14 mouse cellular contexts compared by ENCODE assay signal in the genomic region with DNA sequence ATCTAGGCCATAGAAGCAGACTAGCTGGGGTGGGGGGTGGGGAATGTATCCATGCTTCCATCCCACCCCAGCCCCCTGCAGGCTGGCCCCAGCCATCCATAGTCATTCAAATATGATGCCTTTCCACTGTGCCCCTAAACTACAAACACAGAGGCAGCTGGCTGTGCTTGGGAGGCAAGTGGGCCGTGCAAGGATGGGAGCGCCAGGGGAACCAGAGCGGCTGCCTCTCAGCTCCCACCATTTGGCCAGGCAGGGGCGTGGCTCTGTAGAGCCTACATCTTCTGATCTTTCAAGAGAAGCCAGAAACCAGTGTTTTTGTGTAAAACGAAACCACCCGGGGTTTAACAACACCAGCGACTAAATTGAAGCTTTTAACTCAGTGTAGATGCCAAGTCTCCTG. TPM values are rescaled to one million over a fixed set of nuclear protein-coding genes. Genes with fewer than 3 reads are reported as not detected.
DNase-seq lines count a peak whose midpoint lies in the region; ATAC-seq and TF ChIP-seq lines count a peak whose summit lies in the region.
"Had no signal": no experiment of that assay in that cellular context is flagged by ENCODE, and none has a peak within 500 bp of the region (broad histone marks: within the 10 kb centered on the region; RNA-seq: fewer than 3 reads in every experiment).

No protein-coding gene starts in this region.

- WGBS in limb, embryonic 12.5 days: 11% methylated on average over 7 of the region's 7 CpGs

- H3K9ac ChIP-seq in ES-Bruce4 (ENCODE audit: low read depth, poor library complexity, severe bottlenecking): no peak overlapping the region
- H3K9ac ChIP-seq in limb, embryonic 12.5 days (replicated peaks): no peak overlapping the region
- H3K9ac ChIP-seq: limb, embryonic 15.5 days; lung, embryonic 15.5 days had no signal

- no peak for TF ChIP-seq CTCF in ES-Bruce4 (IDR thresholded peaks at IDR 0.05; ENCODE audit: low read depth, low read length)

- H3K4me3 ChIP-seq in ES-Bruce4 (ENCODE audit: low read depth, low read length): no peak overlapping the region
- no peak overlapping the region for H3K4me3 ChIP-seq in limb, embryonic 12.5 days (replicated peaks)
- H3K4me3 ChIP-seq: limb, embryonic 15.5 days; lung, embryonic 15.5 days had no signal

- TF ChIP-seq POLR2A in ES-Bruce4 (IDR thresholded peaks at IDR 0.05; ENCODE audit: insufficient read depth, low read length): no peak

- H3K27me3 ChIP-seq in ES-Bruce4 (ENCODE audit: control insufficient read depth, insufficient read depth, low read length, poor library complexity, severe bottlenecking): no peaks in the 10 kb centered on the region
- peaks cover 23% of the 10 kb centered on the region for H3K27me3 ChIP-seq in limb, embryonic 12.5 days

- H3K4me1 ChIP-seq in ES-Bruce4 (ENCODE audit: control insufficient read depth, insufficient read depth, low read length): peaks cover 11% of the 10 kb centered on the region
- H3K4me1 ChIP-seq in limb, embryonic 12.5 days (replicated peaks): peaks cover 21% of the 10 kb centered on the region

- TF ChIP-seq EP300 in ES-Bruce4 (IDR thresholded peaks at IDR 0.05; ENCODE audit: insufficient read depth, low read depth, low read length): peak; percentile 80

- no peak overlapping the region for H3K27ac ChIP-seq in ES-Bruce4 (ENCODE audit: insufficient read depth, low read length)
- H3K27ac ChIP-seq in limb, embryonic 12.5 days: peak overlapping the region; percentile 17; the same call in 1 of the 2 replicates
- H3K27ac ChIP-seq: lung, embryonic 15.5 days had no signal

- no peak overlapping the region; the same call in 1 of the 2 replicates for H3K4me2 ChIP-seq in limb, embryonic 12.5 days
- H3K4me2 ChIP-seq: limb, embryonic 15.5 days; lung, embryonic 15.5 days had no signal

- no peaks in the 10 kb centered on the region for H3K9me3 ChIP-seq in ES-Bruce4 (replicated peaks; ENCODE audit: control insufficient read depth, insufficient read depth, low read length, poor library complexity, severe bottlenecking)
- H3K9me3 ChIP-seq in limb, embryonic 12.5 days: no peaks in the 10 kb centered on the region
- H3K9me3 ChIP-seq: limb, embryonic 15.5 days; lung, embryonic 15.5 days had no signal

- no peaks in the 10 kb centered on the region for H3K36me3 ChIP-seq in ES-Bruce4 (ENCODE audit: control insufficient read depth, insufficient read depth, low read length, poor library complexity, severe bottlenecking)
- H3K36me3 ChIP-seq in limb, embryonic 12.5 days: no peaks in the 10 kb centered on the region
- H3K36me3 ChIP-seq: limb, embryonic 15.5 days; lung, embryonic 15.5 days had no signal

- peak; percentile 5 for DNase-seq in kidney, postnatal 10 days
- DNase-seq in kidney, adult 11 months: no peak
- peak; percentile 48 for DNase-seq in T-cell, adult 2 months (ENCODE audit: low spot score)
- DNase-seq in c-Kit-positive CD71-positive TER-119-positive erythroid progenitor cells, embryonic 14.5 days (ENCODE audit: low spot score): no peak
- DNase-seq: cerebellum, postnatal 36 days; heart, adult 11 months; heart, postnatal 10 days; right cerebral cortex, adult 18-20 months had no signal

- ATAC-seq in limb, embryonic 12.5 days (ENCODE audit: insufficient number of reproducible peaks, insufficient read depth, low FRiP score, low TSS enrichment, low read depth): no peak
- ATAC-seq in megakaryocyte-erythroid progenitor cell, adult 5-6 weeks (replicated peaks; ENCODE audit: low FRiP score, low TSS enrichment, poor library complexity, severe bottlenecking): no peak

RNA-seq across cellular contexts. Expression of a gene that starts 4.7 kb away (rescaled TPM):
- polyA plus RNA-seq in ES-Bruce4 (2011; ENCODE audit: insufficient read depth, insufficient read length, low read depth, missing spikeins): 133 and 158 TPM in 2 replicates
- 2.3 and 4.3 TPM in 2 replicates for polyA plus RNA-seq in limb, embryonic 12.5 days (2016; fragmentation: Nextera tagmentation; extraction: Ambion mirVana)
- total RNA-seq in megakaryocyte-erythroid progenitor cell, adult 5-6 weeks (2014; fragmentation: Nextera tagmentation): not detected in 2 replicates
- not detected in 2 replicates for total RNA-seq in megakaryocyte-erythroid progenitor cell, adult 5-6 weeks (2017)
- total RNA-seq: MEL had no signal

Comparison
In these comparisons a context has a peak if more than half of its experiments do, and no peak if none do; other contexts are left out.
1. DNase-seq: peak in kidney, postnatal 10 days (single experiment) and T-cell, adult 2 months (single experiment); none in kidney, adult 11 months (single experiment) and c-Kit-positive CD71-positive TER-119-positive erythroid progenitor cells, embryonic 14.5 days (single experiment).
2. RNA of a gene that starts 4.7 kb away (polyA plus RNA-seq): 133 to 158 TPM in ES-Bruce4; 2.3 to 4.3 TPM in limb, embryonic 12.5 days; every median in the first group is over 10 times any median in the second.